Mouse (Mus musculus) midbrain, embryonic 14.5 days (tissue): ENCODE measurements at regions not wholly inside any gene's neighbourhood (a gene's known extent, or its start where the extent isn't known, plus 50 kb on each side); places are given as distances from the start of the nearest gene placed in this dataset.

Source experiments
- ATAC-seq: fragments of 200-750 bp; cut with Nextera tagmentation; 2 replicates; pipeline ENCODE4 v1.8.0; 2017; ENCODE audit warnings: moderate number of reproducible peaks, moderate library complexity; ENCODE audit not compliant: low FRiP score, low TSS enrichment
- DNase-seq: peaks from one replicate; pipeline ENCODE4 v3.0.0-alpha.2; 2015
- H3K27ac ChIP-seq: fragments of 300-500 bp; sonication (generic); replicated peaks from 2 replicates; pipeline ENCODE4 v1.5.1; 2014; ENCODE audit warnings: mild to moderate bottlenecking, low read depth, low read length, moderate library complexity
- H3K27me3 ChIP-seq: fragments of 300-500 bp; sonication (generic); 2 replicates; pipeline ENCODE4 v1.6.1; 2014; ENCODE audit warnings: low read length, control low read depth, mixed read lengths; ENCODE audit not compliant: control insufficient read depth, insufficient read depth
- H3K36me3 ChIP-seq: fragments of 300-500 bp; sonication (generic); 2 replicates; pipeline ENCODE4 v1.6.1; 2014; ENCODE audit warnings: low read length, control low read depth; ENCODE audit not compliant: control insufficient read depth, insufficient read depth
- H3K4me1 ChIP-seq: fragments of 300-500 bp; sonication (generic); 2 replicates; pipeline ENCODE4 v1.6.1; 2014; ENCODE audit warnings: mild to moderate bottlenecking, antibody characterized with exemption, low read length, control low read depth; ENCODE audit not compliant: control insufficient read depth, insufficient read depth
- H3K4me2 ChIP-seq: fragments of 300-500 bp; sonication (generic); 2 replicates; pipeline ENCODE4 v1.6.1; 2014; ENCODE audit warnings: mild to moderate bottlenecking, low read length, moderate library complexity
- H3K4me3 ChIP-seq: fragments of 300-500 bp; sonication (generic); replicated peaks from 2 replicates; pipeline ENCODE4 v1.5.1; 2014; ENCODE audit warnings: low read depth, low read length
- H3K9ac ChIP-seq: fragments of 300-500 bp; sonication (generic); replicated peaks from 2 replicates; pipeline ENCODE4 v1.6.1; 2014; ENCODE audit warnings: mild to moderate bottlenecking, low read length, moderate library complexity
- H3K9me3 ChIP-seq: fragments of 300-500 bp; sonication (generic); 2 replicates; pipeline ENCODE4 v1.6.1; 2016; ENCODE audit warnings: low read length, control low read depth, mixed read lengths; ENCODE audit not compliant: control insufficient read depth
- WGBS: fragments of 180-500 bp; shearing (Covaris S2); extraction: QIAGEN DNeasy Blood & Tissue Kit; methylation state at CpG from one replicate; pipeline ENCODE4 v1.1.7; 2014; 5-methylcytosine and 5-hydroxymethylcytosine counted together

DNA sequence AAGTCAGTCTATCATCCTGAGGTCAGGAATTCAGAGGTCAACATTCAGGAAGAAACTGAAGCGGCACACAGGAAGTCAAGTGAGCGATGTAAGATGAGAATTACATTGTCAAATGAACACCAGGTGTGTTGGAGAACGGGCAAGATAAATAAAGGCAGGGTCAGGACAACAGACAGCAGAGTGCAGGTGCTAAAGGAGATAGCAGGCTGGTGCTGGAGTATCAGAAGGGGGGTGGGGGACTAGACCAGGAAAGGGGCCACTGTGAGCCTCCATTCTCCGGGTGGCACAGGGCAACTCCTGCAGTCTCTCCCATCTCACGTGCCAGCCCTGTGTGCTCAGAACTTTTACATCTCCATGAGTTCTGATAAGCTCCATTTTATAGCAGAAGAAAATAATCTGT lies 320.6 kb upstream of the Rsrc1 start:
- Histone ChIP-seq H3K9ac (no peak overlapping the region), H3K4me3 (no peak overlapping the region), H3K4me1 (peaks cover 6% of the 10 kb centered on the region; the same call in 1 of the 2 replicates), H3K4me2 (no peak overlapping the region), H3K36me3 (no peaks in the 10 kb centered on the region), H3K9me3 (no peaks in the 10 kb centered on the region), H3K27me3 (no peaks in the 10 kb centered on the region), H3K27ac (no peak overlapping the region)
- WGBS: 81% methylated on average over 5 of the region's 5 CpGs
- ATAC-seq (no peak), DNase-seq (no peak)

GRCm38 (mm10) chr3:66661826-66662618 lies 319.2 kb upstream of the Rsrc1 start:
- no peak overlapping the region for H3K9ac ChIP-seq
- H3K9me3 ChIP-seq: no peaks in the 10 kb centered on the region
- H3K27ac ChIP-seq: no peak overlapping the region
- no peaks in the 10 kb centered on the region for H3K27me3 ChIP-seq
- no peak overlapping the region for H3K4me2 ChIP-seq
- ATAC-seq (no peak; the same call in 1 of the 2 replicates), DNase-seq (no peak)
- H3K4me3 ChIP-seq: no peak overlapping the region
- H3K4me1 ChIP-seq: peaks cover 6% of the 10 kb centered on the region; the same call in 1 of the 2 replicates
- no peaks in the 10 kb centered on the region for H3K36me3 ChIP-seq
- 60% methylated on average over 8 of the region's 8 CpGs for WGBS

DNA sequence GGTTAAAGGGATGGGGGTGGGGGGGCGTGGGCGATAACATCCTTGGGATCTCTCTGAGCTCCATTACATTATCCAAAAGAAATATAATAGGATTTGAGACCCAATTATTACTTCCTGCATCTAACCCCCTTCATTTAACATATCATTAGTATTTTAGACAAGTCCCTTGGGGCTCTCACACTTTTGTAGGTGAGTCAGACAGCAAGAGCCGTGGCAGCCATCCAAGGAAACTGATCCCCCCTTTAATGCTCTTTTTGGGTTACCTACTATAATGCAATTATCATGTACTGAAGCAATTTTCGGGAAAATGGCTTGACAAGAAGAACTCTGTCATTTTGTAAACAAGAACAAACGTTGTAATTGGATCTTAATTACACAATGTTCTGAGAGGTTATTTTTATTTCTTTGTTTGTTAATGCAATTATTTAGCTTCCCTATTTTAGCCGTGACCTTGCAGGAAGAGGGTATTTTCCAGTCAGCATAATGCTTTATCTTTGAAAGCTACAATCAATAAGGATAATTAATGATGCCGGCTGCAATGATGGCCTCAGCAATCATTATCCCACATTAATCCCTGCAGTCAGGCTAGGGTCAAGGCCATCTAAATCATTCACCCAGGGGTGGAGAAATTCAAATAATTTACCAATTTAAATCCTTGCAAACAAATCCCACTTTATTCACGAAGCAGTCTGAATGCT lies 297.5 kb upstream of the Rsrc1 start:
- H3K9ac ChIP-seq: no peak overlapping the region
- no peaks in the 10 kb centered on the region for H3K27me3 ChIP-seq
- no peak for ATAC-seq
- peak; percentile 61 for DNase-seq
- no peak overlapping the region for H3K4me3 ChIP-seq
- H3K27ac ChIP-seq: no peak overlapping the region
- H3K36me3 ChIP-seq: no peaks in the 10 kb centered on the region
- 0 out of 2 replicates have a peak, but pooled peaks cover 5% of the 10 kb centered on the region for H3K4me1 ChIP-seq
- no peaks in the 10 kb centered on the region for H3K9me3 ChIP-seq
- WGBS: 52% methylated on average over 8 of the region's 8 CpGs
- H3K4me2 ChIP-seq: no peak overlapping the region

DNA sequence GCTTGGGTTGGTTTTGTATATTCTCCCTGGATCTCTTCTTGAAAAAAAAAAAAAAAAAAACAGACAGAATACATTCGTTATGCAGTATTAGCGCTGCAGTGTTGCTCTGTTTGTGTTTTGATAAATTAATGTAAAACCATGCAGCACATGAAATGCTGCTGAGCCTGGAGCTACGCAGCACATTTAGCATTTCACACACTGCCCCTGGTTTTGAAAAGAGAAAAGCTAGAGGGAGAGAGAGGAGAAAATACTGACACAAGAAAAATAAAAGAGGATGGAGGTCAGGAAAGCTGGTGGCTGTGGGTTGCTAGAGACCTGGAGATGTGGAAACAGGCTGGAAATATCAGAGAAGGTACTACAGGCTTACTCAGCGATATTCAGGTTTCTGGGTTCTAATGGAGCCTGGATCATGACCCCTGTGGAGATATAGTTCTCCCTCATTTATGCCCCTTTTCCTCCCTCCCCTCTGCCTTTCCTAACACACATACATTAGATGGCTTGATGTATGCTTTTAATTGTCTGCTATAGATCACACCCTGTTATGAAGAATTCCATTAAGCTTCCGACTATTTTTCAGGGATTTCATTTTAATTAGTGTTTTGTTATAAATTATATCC lies 296.8 kb upstream of the Rsrc1 start:
- Histone ChIP-seq H3K4me1 (0 out of 2 replicates have a peak, but pooled peaks cover 5% of the 10 kb centered on the region), H3K4me2 (no peak overlapping the region), H3K9ac (no peak overlapping the region), H3K27ac (peak overlapping the region; percentile 32; the same call in 1 of the 2 replicates), H3K27me3 (no peaks in the 10 kb centered on the region), H3K9me3 (no peaks in the 10 kb centered on the region), H3K4me3 (no peak overlapping the region), H3K36me3 (no peaks in the 10 kb centered on the region)
- WGBS: 58% methylated on average over 5 of the region's 5 CpGs
- ATAC-seq (no peak), DNase-seq (peak; percentile 57)

DNA sequence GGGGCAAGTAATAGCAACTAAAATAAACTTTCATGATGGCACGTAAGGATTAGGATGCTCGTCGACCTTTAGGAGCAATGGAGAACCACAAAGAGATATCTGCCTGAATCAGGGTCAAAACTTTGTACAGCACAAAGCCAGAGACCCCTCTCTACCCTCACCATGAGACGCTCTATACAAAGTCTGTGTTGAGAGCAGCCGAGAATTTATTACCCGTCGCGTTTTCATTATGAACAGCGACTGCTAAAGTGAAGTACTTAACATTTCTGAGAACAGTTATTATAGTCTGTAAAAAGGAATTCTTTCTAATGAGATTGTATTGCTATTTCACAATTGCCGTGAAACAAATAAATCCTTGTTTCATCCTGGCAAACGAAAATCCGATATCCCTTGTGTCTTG lies 296.1 kb upstream of the Rsrc1 start:
- H3K9me3 ChIP-seq: no peaks in the 10 kb centered on the region
- no peak for ATAC-seq
- no peak overlapping the region for H3K4me2 ChIP-seq
- H3K4me3 ChIP-seq: no peak overlapping the region
- H3K27ac ChIP-seq: no peak overlapping the region
- 0 out of 2 replicates have a peak, but pooled peaks cover 5% of the 10 kb centered on the region for H3K4me1 ChIP-seq
- no peaks in the 10 kb centered on the region for H3K27me3 ChIP-seq
- no peak overlapping the region for H3K9ac ChIP-seq
- 86% methylated on average over 12 of the region's 12 CpGs for WGBS
- no peak for DNase-seq
- H3K36me3 ChIP-seq: no peaks in the 10 kb centered on the region

DNA sequence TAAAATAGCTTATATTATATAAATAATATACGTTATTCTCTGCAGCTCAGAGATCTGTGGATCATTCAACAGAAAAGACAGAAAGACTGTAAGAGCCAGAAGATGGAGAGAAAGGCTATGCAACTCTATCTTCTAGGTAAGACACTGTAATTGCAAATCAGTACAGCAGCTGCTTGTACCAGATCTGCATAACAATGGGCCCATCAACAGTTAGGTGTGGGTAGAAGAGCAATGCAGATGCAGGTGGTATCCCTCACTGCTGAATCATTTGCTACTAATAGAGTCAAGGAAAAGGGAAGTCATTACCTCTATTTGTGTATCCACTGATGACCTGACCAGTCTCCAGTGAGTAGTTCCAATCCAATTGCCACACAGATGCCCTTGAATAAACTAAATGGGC lies 294.1 kb upstream of the Rsrc1 start:
- H3K9ac ChIP-seq: no peak overlapping the region
- 87% methylated on average over 1 of the region's 1 CpGs for WGBS

GRCm38 (mm10) chr3:66690906-66691522 lies 290.2 kb upstream of the Rsrc1 start:
- Histone ChIP-seq H3K4me3 (no peak overlapping the region), H3K4me2 (no peak overlapping the region), H3K9me3 (no peaks in the 10 kb centered on the region), H3K27me3 (no peaks in the 10 kb centered on the region), H3K36me3 (no peaks in the 10 kb centered on the region), H3K9ac (no peak overlapping the region), H3K27ac (no peak overlapping the region), H3K4me1 (no peaks in the 10 kb centered on the region)
- 84% methylated on average over 10 of the region's 10 CpGs for WGBS
- peak; percentile 37 for DNase-seq
- ATAC-seq: no peak

More for the DNA sequence above, 294.1 kb upstream of the Rsrc1 start:
- DNase-seq: no peak
- Histone ChIP-seq H3K27me3 (no peaks in the 10 kb centered on the region), H3K4me1 (0 out of 2 replicates have a peak, but pooled peaks cover 5% of the 10 kb centered on the region), H3K4me3 (no peak overlapping the region), H3K36me3 (no peaks in the 10 kb centered on the region), H3K9me3 (no peaks in the 10 kb centered on the region), H3K4me2 (no peak overlapping the region), H3K27ac (no peak overlapping the region)
- ATAC-seq: no peak

GRCm38 (mm10) chr3:66695125-66695524 lies 286.1 kb upstream of the Rsrc1 start:
- Histone ChIP-seq H3K36me3 (no peaks in the 10 kb centered on the region), H3K4me2 (no peak overlapping the region), H3K9me3 (no peaks in the 10 kb centered on the region), H3K4me3 (no peak overlapping the region), H3K4me1 (no peaks in the 10 kb centered on the region), H3K27me3 (no peaks in the 10 kb centered on the region), H3K27ac (no peak overlapping the region), H3K9ac (no peak overlapping the region)
- DNase-seq (no peak), ATAC-seq (no peak)
- WGBS: 87% methylated on average over 2 of the region's 2 CpGs
